1 mouse cellular context compared by ENCODE assay signal in the genomic region with DNA sequence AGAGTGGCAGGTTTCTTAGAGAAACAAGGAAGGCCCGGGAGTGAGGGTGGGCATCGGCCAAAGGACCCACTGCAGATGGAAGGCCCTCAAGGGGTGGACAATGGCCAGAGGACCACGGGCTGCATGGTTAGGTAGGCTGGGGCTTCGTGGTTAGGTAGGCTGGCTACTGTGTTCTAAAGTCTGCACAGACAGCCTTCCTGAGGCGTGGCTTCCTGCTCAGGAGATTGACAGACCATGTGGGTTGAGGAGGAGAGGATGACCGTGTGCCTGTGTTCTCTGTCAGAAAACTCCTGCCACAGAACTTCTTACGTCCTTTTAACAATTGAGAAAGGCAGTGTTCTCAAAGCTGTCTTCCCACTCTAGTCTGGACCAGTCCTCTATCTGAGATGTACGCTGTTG.
TF ChIP-seq lines count a peak whose summit lies in the region.

No protein-coding gene starts in this region.

TF ChIP-seq in CH12.LX, 34 proteins besides CTCF, POLR2A, EP300 and RAD21 (continued from another document):
- no peak for TF ChIP-seq MAFK (IDR thresholded peaks at IDR 0.05; ENCODE audit: insufficient replicate concordance, low read length)
